Mouse (Mus musculus): ENCODE measurements around the gene Klf13.

DNA sequence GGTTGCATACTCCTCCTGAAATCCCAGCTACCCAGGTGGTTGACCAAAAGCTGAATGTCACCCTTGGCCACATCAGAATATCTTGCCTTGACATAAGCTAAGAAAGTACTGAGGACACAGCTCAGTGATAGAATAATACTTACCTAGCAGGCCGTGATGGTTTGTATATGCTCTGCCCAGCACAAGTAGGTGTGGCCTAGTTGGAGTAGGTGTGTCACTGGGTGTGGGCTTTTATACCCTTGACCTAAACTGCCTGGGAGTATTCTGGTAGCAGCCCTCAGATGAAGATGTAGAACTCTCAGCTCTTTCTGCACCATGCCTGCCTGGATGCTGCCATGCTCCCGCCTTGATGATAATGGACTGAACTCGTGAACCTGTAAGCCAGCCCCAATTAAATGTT, 6.3 kb downstream of the Klf13 start:
- no peak for TF ChIP-seq CTCF (IDR thresholded peaks at IDR 0.05; ENCODE audit: control insufficient read depth, insufficient read depth, low read length)
- no peak for TF ChIP-seq POLR2A (IDR thresholded peaks at IDR 0.05; ENCODE audit: borderline replicate concordance, control insufficient read depth, low read depth, low read length)
